Mouse (Mus musculus) right cerebral cortex, postnatal 36 days (tissue): ENCODE measurements at regions not wholly inside any gene's neighbourhood (a gene's known extent, or its start where the extent isn't known, plus 50 kb on each side); places are given as distances from the start of the nearest gene placed in this dataset.

ENCODE experiments used
- DNase-seq, 2 experiments: peaks; one replicate each; pipeline ENCODE4 v3.0.0; 2022; ENCODE audit warnings: low spot score in 2 of 2, mixed read lengths in 1 of 2

- DNase-seq, result no peak
These were observed 341.1 kb upstream of the Cd180 start for GRCm38 (mm10) chr13:102352073-102352854.

GRCm38 (mm10) chr13:102355569-102355968, 337.8 kb upstream of the Cd180 start:
- no peak for DNase-seq

GRCm38 (mm10) chr13:102372451-102373082, 320.8 kb upstream of the Cd180 start:
- DNase-seq, result no peak

GRCm38 (mm10) chr13:102380667-102381066, 312.7 kb upstream of the Cd180 start:
- no peak for DNase-seq

- no peak for DNase-seq
These were observed 301.4 kb upstream of the Cd180 start for GRCm38 (mm10) chr13:102391911-102392310.

- DNase-seq, result no peak
These were observed 300.3 kb upstream of the Cd180 start for GRCm38 (mm10) chr13:102392868-102393661.

- DNase-seq, result no peak
These were observed 299.7 kb upstream of the Cd180 start for GRCm38 (mm10) chr13:102393662-102393970.

- DNase-seq, result no peak
These were observed 299.3 kb upstream of the Cd180 start for GRCm38 (mm10) chr13:102394057-102394456.

GRCm38 (mm10) chr13:102397411-102397810, 295.9 kb upstream of the Cd180 start:
- no peak for DNase-seq

- DNase-seq, result no peak
These were observed 281.5 kb upstream of the Cd180 start for GRCm38 (mm10) chr13:102411840-102412239.

GRCm38 (mm10) chr13:102434372-102434954, 258.9 kb upstream of the Cd180 start:
- DNase-seq, result no peak

GRCm38 (mm10) chr13:102442676-102443075, 250.7 kb upstream of the Cd180 start:
- DNase-seq, result no peak

GRCm38 (mm10) chr13:102447310-102447709, 246.0 kb upstream of the Cd180 start:
- DNase-seq, result no peak

- DNase-seq, result no peak
These were observed 243.8 kb upstream of the Cd180 start for GRCm38 (mm10) chr13:102449416-102450121.

- no peak for DNase-seq
These were observed 242.2 kb upstream of the Cd180 start for GRCm38 (mm10) chr13:102451176-102451575.

GRCm38 (mm10) chr13:102458711-102459110, 234.6 kb upstream of the Cd180 start:
- DNase-seq, result no peak

- DNase-seq, result no peak
These were observed 229.4 kb upstream of the Cd180 start for GRCm38 (mm10) chr13:102463993-102464392.

GRCm38 (mm10) chr13:102481906-102482305, 211.5 kb upstream of the Cd180 start:
- no peak for DNase-seq

- DNase-seq, result no peak
These were observed 210.9 kb upstream of the Cd180 start for GRCm38 (mm10) chr13:102482451-102482850.

- DNase-seq, result no peak
These were observed 205.8 kb upstream of the Cd180 start for GRCm38 (mm10) chr13:102487416-102488097.

- no peak for DNase-seq
These were observed 202.0 kb upstream of the Cd180 start for GRCm38 (mm10) chr13:102491370-102491769.
